Mouse (Mus musculus): ENCODE results near the gene Ctsd.

The Ctsd gene

DNA sequence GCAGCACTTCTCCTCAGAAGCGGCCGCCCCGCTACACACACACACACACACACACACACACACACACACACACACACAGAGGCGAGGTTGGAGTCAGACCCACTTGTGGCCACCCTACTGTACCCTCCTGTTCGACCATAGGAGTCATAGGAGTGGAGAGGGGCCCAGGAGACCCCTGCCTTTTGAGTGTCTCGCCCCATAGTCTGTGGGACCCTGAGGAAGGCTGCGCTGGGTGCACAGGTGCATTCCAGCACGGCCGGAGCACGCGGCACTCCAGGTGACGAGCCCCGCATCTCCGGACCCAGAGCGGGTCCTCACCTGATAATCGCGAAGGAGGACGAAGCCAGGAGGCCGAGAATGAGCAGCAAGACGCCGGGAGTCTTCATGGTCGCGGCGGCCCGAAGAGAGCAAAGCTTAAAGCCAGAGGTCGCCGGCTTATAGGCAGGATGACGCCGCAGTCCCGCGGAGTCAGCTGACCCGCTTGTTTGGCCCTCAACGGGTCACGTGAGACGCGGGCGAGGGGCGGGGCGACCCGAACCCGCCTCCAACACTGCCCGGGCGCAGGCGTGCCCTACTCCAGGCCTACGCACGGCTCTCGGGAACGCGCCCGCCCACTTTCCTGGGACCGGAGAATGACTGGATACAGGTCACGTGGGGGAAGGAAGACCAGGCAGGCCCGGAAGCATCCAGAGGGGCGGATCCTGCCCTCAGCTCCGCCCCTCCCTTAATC lies at the start of gene Ctsd:
Ctsd (minus strand) TSS at position 620 of the 730 bp plus-strand sequence.
- H3K27me3 ChIP-seq (ENCODE audit: control insufficient read depth, insufficient read depth, low read length, poor library complexity, severe bottlenecking): no peaks in the 10 kb centered on the region
- peak; percentile 91 for DNase-seq (ENCODE audit: low read depth, low spot score)
- no peaks in the 10 kb centered on the region for H3K36me3 ChIP-seq (ENCODE audit: control insufficient read depth, insufficient read depth, low read length, poor library complexity, severe bottlenecking)

GRCm38 (mm10) chr7:142437324-142437723 lies 49.5 kb upstream of the Ctsd start:
- DNase-seq (ENCODE audit: low read depth, low spot score): no peak
- no peaks in the 10 kb centered on the region for H3K27me3 ChIP-seq (ENCODE audit: control insufficient read depth, insufficient read depth, low read length, poor library complexity, severe bottlenecking)
- no peaks in the 10 kb centered on the region for H3K36me3 ChIP-seq (ENCODE audit: control insufficient read depth, insufficient read depth, low read length, poor library complexity, severe bottlenecking)

- no peaks in the 10 kb centered on the region for H3K27me3 ChIP-seq (ENCODE audit: control insufficient read depth, insufficient read depth, low read length, poor library complexity, severe bottlenecking)
- H3K36me3 ChIP-seq (ENCODE audit: control insufficient read depth, insufficient read depth, low read length, poor library complexity, severe bottlenecking): no peaks in the 10 kb centered on the region
- DNase-seq (ENCODE audit: low read depth, low spot score): peak; percentile 80
Observed at GRCm38 (mm10) chr7:142435524-142435923, 47.7 kb upstream of the Ctsd start.

DNA sequence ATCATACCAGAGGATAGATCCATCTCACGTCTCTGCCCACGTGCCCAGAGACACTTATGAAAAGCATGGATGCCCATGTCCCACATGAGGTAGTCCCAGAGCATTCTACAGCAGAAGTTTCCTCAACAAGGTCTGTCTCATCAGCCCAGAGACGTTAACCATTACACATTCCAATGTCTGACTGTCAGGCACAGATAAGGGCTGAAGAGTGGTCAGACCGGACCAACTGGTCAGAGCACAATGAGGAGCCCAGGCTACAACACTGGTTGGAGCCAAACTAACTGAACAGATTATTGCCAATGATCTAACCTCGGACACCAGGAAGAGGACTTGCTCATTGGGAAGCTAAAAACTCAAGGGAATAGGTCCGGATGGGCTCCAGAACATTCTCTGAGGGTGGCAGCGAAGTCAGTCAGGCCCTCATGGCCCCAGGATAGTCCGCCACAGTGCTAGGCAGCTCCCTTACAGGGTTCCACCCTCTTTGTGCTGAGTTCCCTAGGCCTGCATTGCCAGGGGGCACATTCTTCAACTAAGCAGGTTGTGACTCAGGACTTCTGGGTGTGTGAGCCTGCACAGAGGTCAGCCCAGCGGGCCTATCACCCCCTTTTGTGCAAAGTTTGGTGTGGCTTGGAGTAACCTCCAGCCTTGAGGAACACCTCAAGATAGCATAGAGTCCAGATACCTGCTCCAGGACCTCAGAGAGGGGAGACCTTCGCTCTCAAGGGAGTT lies 46.5 kb upstream of the Ctsd start, which contains the start of gene Syt8:
Syt8 (plus strand) TSS at position 714 of the 729 bp plus-strand sequence.
- H3K36me3 ChIP-seq (ENCODE audit: control insufficient read depth, insufficient read depth, low read length, poor library complexity, severe bottlenecking): no peaks in the 10 kb centered on the region
- no peaks in the 10 kb centered on the region for H3K27me3 ChIP-seq (ENCODE audit: control insufficient read depth, insufficient read depth, low read length, poor library complexity, severe bottlenecking)
- no peak for DNase-seq (ENCODE audit: low read depth, low spot score)

DNA sequence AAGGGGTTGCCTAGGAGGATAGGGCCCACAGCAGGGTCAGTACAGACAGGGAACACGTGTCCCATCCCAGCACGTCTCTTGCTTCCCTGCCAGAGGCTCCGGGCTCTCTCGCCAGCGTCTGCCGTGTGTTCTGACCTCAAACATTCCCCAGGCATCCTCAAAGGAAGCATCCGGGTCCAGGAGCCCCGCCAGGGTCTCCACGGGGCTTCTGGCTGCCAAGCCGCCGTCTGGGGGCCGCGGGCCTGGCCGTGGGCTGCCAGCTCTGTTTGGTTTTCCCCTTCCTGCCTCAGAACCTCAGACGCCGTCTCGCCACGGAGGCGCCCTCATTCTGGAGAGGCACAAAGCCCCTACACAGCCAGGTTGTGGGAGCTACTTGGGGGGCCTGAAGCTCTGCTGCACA lies 45.8 kb upstream of the Ctsd start:
- DNase-seq (ENCODE audit: low read depth, low spot score): no peak
- Histone ChIP-seq H3K36me3 (ENCODE audit: control insufficient read depth, insufficient read depth, low read length, poor library complexity, severe bottlenecking) (no peaks in the 10 kb centered on the region), H3K27me3 (ENCODE audit: control insufficient read depth, insufficient read depth, low read length, poor library complexity, severe bottlenecking) (no peaks in the 10 kb centered on the region)

GRCm38 (mm10) chr7:142431106-142431505 lies 43.3 kb upstream of the Ctsd start:
- no peaks in the 10 kb centered on the region for H3K36me3 ChIP-seq (ENCODE audit: control insufficient read depth, insufficient read depth, low read length, poor library complexity, severe bottlenecking)
- H3K27me3 ChIP-seq (ENCODE audit: control insufficient read depth, insufficient read depth, low read length, poor library complexity, severe bottlenecking): no peaks in the 10 kb centered on the region
- DNase-seq (ENCODE audit: low read depth, low spot score): no peak

DNA sequence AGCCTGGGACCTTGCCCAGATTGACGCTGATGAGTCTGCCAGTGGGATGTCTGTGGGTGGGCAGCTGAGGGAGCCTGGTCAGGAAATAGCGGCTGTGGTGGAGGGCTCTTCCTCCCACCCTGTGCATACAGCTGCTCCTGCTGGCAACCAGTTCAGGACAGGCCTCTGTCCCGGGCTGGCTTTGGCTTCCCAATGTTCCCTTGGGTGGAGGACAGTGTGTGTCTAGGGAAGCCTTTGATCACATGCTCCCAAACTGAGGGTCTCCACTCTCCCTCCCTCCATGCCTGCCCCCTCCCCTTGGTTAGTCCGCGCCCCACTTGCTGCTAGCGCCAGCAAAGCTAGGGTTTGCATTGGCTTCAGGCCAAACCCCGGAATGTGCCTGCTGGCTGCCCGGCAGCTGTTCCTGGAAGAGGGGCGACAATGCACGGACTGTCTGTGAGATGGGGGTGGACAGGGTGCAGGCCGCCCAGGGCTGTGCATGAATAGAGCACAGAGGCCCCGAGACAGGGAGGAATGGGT lies 42.4 kb upstream of the Ctsd start:
- no peaks in the 10 kb centered on the region for H3K27me3 ChIP-seq (ENCODE audit: control insufficient read depth, insufficient read depth, low read length, poor library complexity, severe bottlenecking)
- no peak for DNase-seq (ENCODE audit: low read depth, low spot score)
- no peaks in the 10 kb centered on the region for H3K36me3 ChIP-seq (ENCODE audit: control insufficient read depth, insufficient read depth, low read length, poor library complexity, severe bottlenecking)

GRCm38 (mm10) chr7:142428213-142428612 lies 40.4 kb upstream of the Ctsd start:
- no peak for DNase-seq (ENCODE audit: low read depth, low spot score)
- Histone ChIP-seq H3K36me3 (ENCODE audit: control insufficient read depth, insufficient read depth, low read length, poor library complexity, severe bottlenecking) (no peaks in the 10 kb centered on the region), H3K27me3 (ENCODE audit: control insufficient read depth, insufficient read depth, low read length, poor library complexity, severe bottlenecking) (no peaks in the 10 kb centered on the region)

GRCm38 (mm10) chr7:142425641-142426213 lies 37.9 kb upstream of the Ctsd start:
- H3K27me3 ChIP-seq (ENCODE audit: control insufficient read depth, insufficient read depth, low read length, poor library complexity, severe bottlenecking): no peaks in the 10 kb centered on the region
- H3K36me3 ChIP-seq (ENCODE audit: control insufficient read depth, insufficient read depth, low read length, poor library complexity, severe bottlenecking): no peaks in the 10 kb centered on the region
- DNase-seq (ENCODE audit: low read depth, low spot score): no peak

- Histone ChIP-seq H3K36me3 (ENCODE audit: control insufficient read depth, insufficient read depth, low read length, poor library complexity, severe bottlenecking) (no peaks in the 10 kb centered on the region), H3K27me3 (ENCODE audit: control insufficient read depth, insufficient read depth, low read length, poor library complexity, severe bottlenecking) (no peaks in the 10 kb centered on the region)
- no peak for DNase-seq (ENCODE audit: low read depth, low spot score)
Observed at GRCm38 (mm10) chr7:142421826-142422225, 34.0 kb upstream of the Ctsd start.

DNA sequence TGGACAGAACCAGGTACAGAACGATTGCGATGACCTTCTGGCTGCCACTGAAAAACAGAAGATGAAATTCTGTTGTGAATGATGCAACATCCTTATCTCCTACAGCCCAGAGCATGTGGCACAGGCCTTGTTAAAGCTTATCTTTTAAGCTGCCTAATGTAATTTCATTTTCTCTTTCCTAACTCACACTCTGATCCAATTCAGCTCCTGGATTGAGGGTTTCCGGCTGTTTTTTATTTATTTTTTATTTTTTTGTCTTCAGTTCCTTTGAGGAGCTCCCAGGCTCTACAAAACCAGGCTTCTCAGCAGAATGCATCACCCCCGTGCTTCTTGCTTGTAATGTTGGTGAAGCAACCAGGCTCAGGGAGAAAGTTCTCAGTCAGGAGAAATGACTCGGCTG lies 32.0 kb upstream of the Ctsd start:
- Histone ChIP-seq H3K36me3 (ENCODE audit: control insufficient read depth, insufficient read depth, low read length, poor library complexity, severe bottlenecking) (no peaks in the 10 kb centered on the region), H3K27me3 (ENCODE audit: control insufficient read depth, insufficient read depth, low read length, poor library complexity, severe bottlenecking) (no peaks in the 10 kb centered on the region)
- DNase-seq (ENCODE audit: low read depth, low spot score): no peak

DNA sequence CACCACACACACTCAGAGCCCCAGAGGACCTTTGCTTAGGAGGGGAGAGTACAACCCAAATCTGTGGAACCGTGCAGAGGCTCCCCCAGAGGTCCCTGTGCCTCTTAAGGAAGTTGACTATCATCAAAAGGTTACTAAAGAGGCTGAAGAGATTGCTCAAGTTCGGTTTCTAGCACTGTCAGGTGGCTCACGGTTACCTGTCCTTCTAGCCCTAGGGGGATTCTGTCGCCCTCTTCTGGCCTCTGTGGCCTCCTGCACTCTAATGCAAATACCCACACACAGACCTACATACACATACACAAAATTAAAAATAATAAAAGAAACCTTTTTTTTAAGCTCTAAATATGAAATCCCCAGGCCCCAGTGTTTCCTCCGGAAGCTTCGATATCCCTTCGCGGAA lies 30.8 kb upstream of the Ctsd start:
- no peaks in the 10 kb centered on the region for H3K36me3 ChIP-seq (ENCODE audit: control insufficient read depth, insufficient read depth, low read length, poor library complexity, severe bottlenecking)
- no peaks in the 10 kb centered on the region for H3K27me3 ChIP-seq (ENCODE audit: control insufficient read depth, insufficient read depth, low read length, poor library complexity, severe bottlenecking)
- no peak for DNase-seq (ENCODE audit: low read depth, low spot score)

DNA sequence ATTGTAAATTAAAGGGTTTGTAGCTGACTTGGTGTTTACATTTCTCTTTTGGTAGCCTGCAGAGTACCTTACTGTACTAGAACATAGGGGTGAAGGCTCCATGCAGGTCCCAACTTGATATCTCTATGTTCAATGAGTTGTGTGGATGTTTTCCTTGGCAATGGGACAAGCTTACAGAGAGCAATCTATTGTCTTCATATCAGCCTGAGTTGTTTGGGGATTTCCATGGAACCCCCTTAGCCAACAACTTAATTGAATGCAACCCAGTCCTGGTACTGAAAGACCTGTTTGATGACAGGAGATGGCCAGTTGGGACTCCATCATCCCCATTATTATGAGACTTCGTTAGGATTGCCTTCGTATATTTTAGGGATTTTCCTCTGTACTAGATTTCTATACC lies 30.2 kb upstream of the Ctsd start:
- H3K36me3 ChIP-seq (ENCODE audit: control insufficient read depth, insufficient read depth, low read length, poor library complexity, severe bottlenecking): no peaks in the 10 kb centered on the region

DNA sequence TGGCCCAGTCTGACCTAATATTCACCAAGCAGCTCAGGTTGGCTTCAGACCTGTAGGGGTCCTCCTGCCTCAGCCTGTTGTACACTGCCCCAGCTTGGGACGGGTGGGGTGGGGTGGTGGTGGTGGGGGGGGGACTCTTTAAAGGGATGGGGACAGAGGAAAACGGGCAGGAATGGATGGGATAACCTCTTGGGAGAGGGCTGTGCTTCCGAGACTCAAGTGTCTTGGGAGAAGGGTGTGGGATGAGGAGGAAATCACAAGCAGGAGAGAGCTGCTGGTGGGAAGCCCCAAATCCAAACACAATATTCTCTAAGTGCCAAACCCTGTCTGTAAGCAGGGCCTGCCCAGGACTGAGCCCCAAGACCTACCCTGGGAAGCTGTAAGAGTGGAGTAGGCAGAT lies 28.4 kb upstream of the Ctsd start:
- H3K27me3 ChIP-seq (ENCODE audit: control insufficient read depth, insufficient read depth, low read length, poor library complexity, severe bottlenecking): no peaks in the 10 kb centered on the region

More for the DNA sequence above, 30.2 kb upstream of the Ctsd start:
- no peak for DNase-seq (ENCODE audit: low read depth, low spot score)
- no peaks in the 10 kb centered on the region for H3K27me3 ChIP-seq (ENCODE audit: control insufficient read depth, insufficient read depth, low read length, poor library complexity, severe bottlenecking)

DNA sequence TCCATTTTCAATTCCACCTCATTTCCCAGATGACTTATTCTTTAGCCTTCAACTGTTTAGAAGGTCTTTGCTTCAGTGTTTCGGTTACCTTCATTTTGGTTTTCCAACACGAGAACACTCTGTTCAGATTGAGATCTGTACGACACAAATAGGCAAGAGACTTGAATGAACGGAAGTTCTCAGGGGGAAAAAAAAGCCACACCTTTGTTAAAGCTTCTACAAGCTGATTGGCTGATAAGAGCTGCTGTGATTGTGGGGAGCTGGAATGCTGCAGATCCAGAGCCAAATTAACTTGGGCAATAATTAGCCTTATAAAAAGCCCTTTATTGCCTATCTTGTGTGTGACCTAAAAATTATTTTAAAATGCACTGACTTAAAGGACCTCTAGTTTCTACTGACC lies 27.5 kb upstream of the Ctsd start:
- DNase-seq (ENCODE audit: low read depth, low spot score): no peak
- Histone ChIP-seq H3K27me3 (ENCODE audit: control insufficient read depth, insufficient read depth, low read length, poor library complexity, severe bottlenecking) (no peaks in the 10 kb centered on the region), H3K36me3 (ENCODE audit: control insufficient read depth, insufficient read depth, low read length, poor library complexity, severe bottlenecking) (no peaks in the 10 kb centered on the region)

More for the DNA sequence above, 28.4 kb upstream of the Ctsd start:
- no peaks in the 10 kb centered on the region for H3K36me3 ChIP-seq (ENCODE audit: control insufficient read depth, insufficient read depth, low read length, poor library complexity, severe bottlenecking)
- DNase-seq (ENCODE audit: low read depth, low spot score): no peak

Data from splenic B cell, adult 2 months (primary cell).